Mouse (Mus musculus): ENCODE data around the gene Acss2.
"Not testable (repeated sequence)": the region's sequence is repeated elsewhere in the genome, so short reads cannot be mapped to it uniquely, and the experiment has no call there.

Acss2 gene

GRCm38 (mm10) chr2:155585486-155585885 is 67.7 kb downstream of the Acss2 start:
- no peak for DNase-seq (ENCODE audit: extremely low spot score, low read depth, low spot score)

- no peak for DNase-seq (ENCODE audit: extremely low spot score, low read depth, low spot score)
These were observed 70.4 kb downstream of the Acss2 start for GRCm38 (mm10) chr2:155588136-155588535.

GRCm38 (mm10) chr2:155589521-155589920 is 71.8 kb downstream of the Acss2 start:
- no peak for DNase-seq (ENCODE audit: extremely low spot score, low read depth, low spot score)

GRCm38 (mm10) chr2:155590876-155591275 is 73.1 kb downstream of the Acss2 start:
- DNase-seq (ENCODE audit: extremely low spot score, low read depth, low spot score) = no peak

DNA sequence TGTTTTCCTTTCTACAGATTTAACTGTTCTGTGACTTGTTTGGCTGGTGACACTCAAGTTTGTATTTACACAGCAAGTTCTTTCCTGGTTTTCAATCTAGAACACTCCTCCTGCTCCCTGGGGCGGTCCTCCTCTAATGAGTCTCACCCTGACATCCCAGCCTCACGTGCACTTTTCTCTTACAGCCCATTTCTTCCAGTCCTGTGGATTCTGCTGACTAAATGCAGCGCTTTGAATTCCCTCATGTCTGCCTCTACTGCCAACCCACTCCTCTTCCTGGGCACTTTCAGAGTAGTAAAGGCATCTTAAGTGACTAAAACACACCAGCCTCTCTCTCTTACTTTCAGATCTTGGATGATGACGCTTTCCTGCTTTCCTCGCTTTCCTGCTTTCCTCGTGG is 73.9 kb downstream of the Acss2 start:
- no peak for DNase-seq (ENCODE audit: extremely low spot score, low read depth, low spot score)

GRCm38 (mm10) chr2:155592137-155592853 is 74.5 kb downstream of the Acss2 start, which contains the start of gene Gss:
Gss (minus strand) TSS chr2:155592810.
- DNase-seq (ENCODE audit: extremely low spot score, low read depth, low spot score) = peak; percentile 81

- no peak for DNase-seq (ENCODE audit: extremely low spot score, low read depth, low spot score)
These were observed 75.1 kb downstream of the Acss2 start for GRCm38 (mm10) chr2:155592854-155593283.

DNA sequence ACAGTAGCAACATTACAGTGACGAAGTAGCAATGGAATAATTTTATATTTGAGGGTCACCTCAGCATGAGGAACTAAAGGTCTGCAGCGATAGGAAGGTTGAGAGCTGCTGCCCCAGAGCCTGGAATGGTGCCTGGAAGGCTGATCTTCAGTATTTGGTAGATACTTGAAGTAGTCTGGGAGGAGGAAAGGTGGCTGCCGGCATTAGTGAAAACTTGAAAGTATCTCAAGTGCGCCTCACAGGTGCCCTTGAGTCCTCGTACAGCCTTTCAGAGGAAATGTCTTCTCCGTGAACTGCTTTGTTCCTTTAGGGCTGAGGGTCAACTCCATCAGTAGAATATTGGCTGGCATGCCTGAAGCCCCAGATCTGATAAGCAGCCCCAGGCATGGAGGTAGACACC is 77.8 kb downstream of the Acss2 start:
- no peak for DNase-seq (ENCODE audit: extremely low spot score, low read depth, low spot score)

DNA sequence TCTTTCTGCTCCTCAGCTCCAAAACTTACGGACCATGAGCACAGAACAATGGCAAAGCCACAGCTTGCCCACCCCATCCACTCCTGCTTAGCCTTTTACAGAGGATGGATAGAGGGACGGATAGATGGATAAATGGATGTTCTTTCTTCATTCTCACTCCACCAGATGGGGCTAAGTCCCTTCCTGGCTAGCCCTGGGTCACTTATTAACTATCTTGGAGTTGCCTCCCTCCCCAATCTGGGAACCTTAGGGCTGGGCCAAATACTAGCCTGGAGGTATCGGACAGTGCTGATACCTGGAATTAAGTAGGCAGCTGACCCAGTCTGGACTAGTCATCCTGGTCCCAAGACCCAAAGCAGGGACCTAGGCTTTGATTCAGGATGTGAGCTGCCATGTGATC is 86.0 kb downstream of the Acss2 start:
- no peak for DNase-seq (ENCODE audit: extremely low spot score, low read depth, low spot score)

- DNase-seq (ENCODE audit: extremely low spot score, low read depth, low spot score) = no peak
These were observed 87.0 kb downstream of the Acss2 start for GRCm38 (mm10) chr2:155604560-155605235.

DNA sequence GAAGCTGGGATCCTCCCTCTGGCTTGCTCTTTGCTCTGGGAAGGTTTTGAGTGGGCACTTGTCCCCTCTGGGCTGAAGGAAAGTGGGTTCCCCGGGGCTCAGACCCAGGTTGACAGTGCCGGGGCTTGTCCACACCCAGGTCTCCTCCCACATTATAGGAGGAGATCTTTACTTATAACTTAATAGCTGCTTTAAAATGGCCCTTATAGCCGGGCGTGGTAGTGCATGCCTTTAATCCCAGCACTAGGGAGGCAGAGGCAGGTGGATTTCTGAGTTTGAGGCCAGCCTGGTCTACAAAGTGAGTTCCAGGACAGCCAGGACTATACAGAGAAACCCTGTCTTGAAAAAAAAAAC is 87.5 kb downstream of the Acss2 start:
- not testable (repeated sequence) for DNase-seq (ENCODE audit: extremely low spot score, low read depth, low spot score)

- DNase-seq (ENCODE audit: extremely low spot score, low read depth, low spot score) = no peak
These were observed 88.6 kb downstream of the Acss2 start for GRCm38 (mm10) chr2:155606360-155606759.

- DNase-seq (ENCODE audit: extremely low spot score, low read depth, low spot score) = no peak
These were observed 93.2 kb downstream of the Acss2 start, which contains the start of gene Myh7b for GRCm38 (mm10) chr2:155610978-155611377. Myh7b (plus strand) TSS chr2:155611212.

DNA sequence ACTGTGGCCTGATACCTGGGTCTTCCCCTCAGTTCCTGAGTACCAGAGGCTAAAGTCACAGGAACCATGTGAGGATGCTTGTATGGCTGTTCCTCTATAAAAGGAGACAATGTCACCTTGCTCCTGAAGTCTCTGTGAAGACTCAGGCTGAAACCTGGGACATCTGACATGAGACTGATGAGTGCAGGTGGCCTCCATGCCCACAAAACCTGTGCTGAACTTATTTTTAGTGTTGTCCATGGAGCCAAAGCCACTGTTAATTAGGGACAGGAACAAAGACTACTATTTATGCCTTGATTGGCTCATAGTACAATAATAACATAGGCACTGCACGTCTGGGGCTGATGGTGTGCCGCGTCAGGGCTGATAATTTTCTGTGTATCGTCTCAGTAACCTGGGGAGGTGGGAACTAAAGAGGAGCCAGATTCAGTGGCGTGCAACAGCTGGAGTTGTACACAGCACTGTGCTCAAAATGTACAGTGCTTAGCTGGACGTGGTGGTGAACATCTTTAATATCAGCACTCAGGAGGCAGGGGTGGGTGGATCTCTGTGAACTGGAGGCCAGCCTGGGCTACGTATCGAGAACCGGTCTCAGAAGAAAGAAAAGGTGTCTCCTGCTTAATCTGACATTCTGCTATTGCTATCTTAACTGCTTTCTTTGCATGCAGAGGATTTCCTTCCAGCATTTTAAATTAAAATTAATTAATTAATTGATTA is 94.2 kb downstream of the Acss2 start:
- no peak for DNase-seq (ENCODE audit: extremely low spot score, low read depth, low spot score)

- no peak for DNase-seq (ENCODE audit: extremely low spot score, low read depth, low spot score)
These were observed 95.6 kb downstream of the Acss2 start for GRCm38 (mm10) chr2:155613326-155613755.

DNA sequence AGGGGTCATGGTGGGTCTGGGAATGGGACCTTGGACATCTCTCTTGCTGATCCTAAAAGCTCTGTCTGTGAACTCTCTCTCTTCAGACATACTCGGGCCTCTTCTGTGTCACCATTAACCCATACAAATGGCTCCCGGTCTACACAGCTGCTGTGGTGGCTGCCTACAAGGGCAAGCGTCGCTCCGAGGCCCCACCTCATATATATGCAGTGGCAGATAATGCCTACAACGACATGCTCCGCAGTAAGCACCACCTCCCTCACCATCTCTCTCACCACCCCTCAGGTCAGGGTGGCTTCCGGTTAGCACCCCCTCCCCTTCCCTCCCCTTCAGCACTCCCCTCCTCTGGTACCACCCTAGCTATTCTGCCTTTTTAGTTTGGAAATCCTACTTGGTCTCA is 96.2 kb downstream of the Acss2 start:
- DNase-seq (ENCODE audit: extremely low spot score, low read depth, low spot score) = no peak

GRCm38 (mm10) chr2:155616971-155617370 is 99.2 kb downstream of the Acss2 start:
- DNase-seq (ENCODE audit: extremely low spot score, low read depth, low spot score) = no peak

GRCm38 (mm10) chr2:155619817-155620216 is 102.1 kb downstream of the Acss2 start:
- DNase-seq (ENCODE audit: extremely low spot score, low read depth, low spot score) = peak; percentile 5

DNA sequence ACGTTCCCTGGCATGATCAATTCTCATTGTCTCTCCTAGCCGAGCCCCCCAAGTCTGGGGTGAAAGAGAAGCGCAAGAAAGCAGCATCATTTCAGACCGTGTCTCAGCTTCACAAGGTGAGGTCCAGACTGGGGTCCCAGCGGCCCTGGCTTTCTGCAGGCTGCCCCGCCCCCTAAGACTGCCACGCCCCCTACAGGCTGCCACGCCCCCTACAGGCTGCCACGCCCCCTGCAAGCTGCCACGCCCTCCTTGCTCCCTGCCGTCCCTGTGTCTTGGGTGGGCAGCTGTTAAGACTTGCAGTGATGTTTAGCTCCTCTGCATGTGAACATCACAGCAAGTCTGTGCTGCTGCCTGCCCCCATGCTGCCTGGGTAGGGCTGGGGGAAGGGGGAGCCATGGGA is 104.9 kb downstream of the Acss2 start:
- DNase-seq (ENCODE audit: extremely low spot score, low read depth, low spot score) = no peak

DNA sequence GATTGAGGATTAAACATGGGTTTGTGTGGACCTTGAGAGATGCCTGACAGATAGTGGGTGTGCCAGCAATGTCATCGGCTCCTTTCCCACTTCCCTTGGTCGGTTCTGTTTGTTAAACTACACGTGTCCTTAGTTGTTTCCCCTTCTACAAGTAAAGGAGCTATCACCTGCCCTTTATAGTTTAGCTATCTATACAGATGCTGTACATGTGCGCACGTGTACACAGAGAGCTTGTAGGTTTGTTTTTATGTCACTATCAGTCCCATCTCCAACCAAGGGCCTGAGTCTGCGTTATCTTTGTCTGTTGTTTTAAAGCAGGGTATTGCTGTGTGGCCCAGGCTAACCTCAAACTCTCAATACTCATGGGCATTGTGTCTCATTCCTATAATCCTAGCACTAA is 106.2 kb downstream of the Acss2 start:
- DNase-seq (ENCODE audit: extremely low spot score, low read depth, low spot score) = no peak

- DNase-seq (ENCODE audit: extremely low spot score, low read depth, low spot score) = peak; percentile 20
These were observed 107.0 kb downstream of the Acss2 start for GRCm38 (mm10) chr2:155624730-155625129.

- no peak for DNase-seq (ENCODE audit: extremely low spot score, low read depth, low spot score)
These were observed 108.5 kb downstream of the Acss2 start for GRCm38 (mm10) chr2:155626277-155626676.
